Comparison of ENCODE assay signal across 23 mouse cellular contexts in genomic region chr3:21993961-21994360, GRCm38 (mm10).
DNase-seq lines count a peak whose midpoint lies in the region; ATAC-seq and TF ChIP-seq lines count a peak whose summit lies in the region.
"Had no signal": no experiment of that assay in that cellular context is flagged by ENCODE, and none has a peak within 500 bp of the region (broad histone marks: within the 10 kb centered on the region; RNA-seq: fewer than 3 reads in every experiment).

No protein-coding gene starts in this region.

- peak overlapping the region; percentile 61 for H3K27ac ChIP-seq in kidney, adult 2 months (ENCODE audit: insufficient read depth, low read depth, low read length)
- H3K27ac ChIP-seq in forebrain, embryonic 14.5 days (ENCODE audit: low read depth, low read length) = no peak overlapping the region
- H3K27ac ChIP-seq: forebrain, embryonic 10.5 days; forebrain, embryonic 13.5 days; gastrocnemius, adult 2 months; heart, embryonic 15.5 days; hindbrain, embryonic 15.5 days had no signal

- no peaks in the 10 kb centered on the region for H3K27me3 ChIP-seq in kidney, adult 2 months (replicated peaks; ENCODE audit: control insufficient read depth, insufficient read depth, low read length)
- no peaks in the 10 kb centered on the region for H3K27me3 ChIP-seq in forebrain, embryonic 14.5 days (replicated peaks; ENCODE audit: control insufficient read depth, insufficient read depth, low read length)
- H3K27me3 ChIP-seq: forebrain, embryonic 13.5 days; heart, embryonic 12.5 days; heart, embryonic 15.5 days; hindbrain, embryonic 15.5 days had no signal

- no peak overlapping the region for H3K9ac ChIP-seq in forebrain, embryonic 14.5 days (ENCODE audit: low read length)
- H3K9ac ChIP-seq: forebrain, embryonic 13.5 days; forebrain, postnatal 0 days; heart, embryonic 12.5 days; heart, embryonic 15.5 days; hindbrain, embryonic 15.5 days had no signal

- WGBS in kidney, adult 2 months = 66% methylated on average over 2 of the region's 2 CpGs
- WGBS in forebrain, embryonic 14.5 days = 87% methylated on average over 2 of the region's 2 CpGs

- DNase-seq in adrenal gland, postnatal 10 days = peak; percentile 19
- no peak for DNase-seq in adrenal gland, adult 18-20 months (ENCODE audit: low spot score in 2 of 2)
- peak; percentile 41 for DNase-seq in kidney, adult 2 months
- no peak for DNase-seq in kidney, postnatal 10 days
- DNase-seq in adipocyte (ENCODE audit: low spot score) = peak; percentile 18
- DNase-seq in forebrain, embryonic 14.5 days (ENCODE audit: low spot score) = no peak
- DNase-seq: adrenal gland, adult 2 months; adrenal gland, postnatal 25 days; cerebellum, adult 18-20 months; cerebellum, adult 9-10 months; cerebellum, postnatal 14 days; forebrain, postnatal 0 days; gastrocnemius, adult 2 months; gastrocnemius, postnatal 14 days; heart, adult 18-20 months; heart, postnatal 10 days; heart, postnatal 36 days had no signal

- no peaks in the 10 kb centered on the region for H3K9me3 ChIP-seq in forebrain, embryonic 14.5 days (replicated peaks; ENCODE audit: control insufficient read depth, low read length)
- H3K9me3 ChIP-seq: forebrain, embryonic 10.5 days; forebrain, embryonic 13.5 days; heart, embryonic 15.5 days; hindbrain, embryonic 15.5 days had no signal

- no peak for TF ChIP-seq CTCF in kidney, adult 2 months (conservative IDR thresholded peaks at IDR 0.05; ENCODE audit: insufficient read depth, insufficient read length, low read depth, low read length)

- no peaks in the 10 kb centered on the region for H3K36me3 ChIP-seq in kidney, adult 2 months (ENCODE audit: control insufficient read depth, insufficient read depth, low read length)
- H3K36me3 ChIP-seq in forebrain, embryonic 14.5 days (ENCODE audit: control insufficient read depth, insufficient read depth, low read length) = no peaks in the 10 kb centered on the region
- H3K36me3 ChIP-seq: forebrain, embryonic 10.5 days; heart, embryonic 12.5 days; heart, embryonic 15.5 days; hindbrain, embryonic 15.5 days had no signal

- TF ChIP-seq POLR2A in kidney, adult 2 months (IDR thresholded peaks at IDR 0.05; ENCODE audit: low read depth, low read length) = no peak

- peaks cover 20% of the 10 kb centered on the region for H3K4me1 ChIP-seq in kidney, adult 2 months (ENCODE audit: control insufficient read depth, insufficient read depth, low read length)
- no peaks in the 10 kb centered on the region for H3K4me1 ChIP-seq in forebrain, embryonic 14.5 days (ENCODE audit: control insufficient read depth, insufficient read depth, low read length)
- H3K4me1 ChIP-seq: forebrain, embryonic 13.5 days; heart, embryonic 12.5 days; heart, embryonic 15.5 days; hindbrain, embryonic 15.5 days had no signal

- H3K4me3 ChIP-seq in kidney, adult 2 months (ENCODE audit: insufficient read depth, low read depth, low read length) = no peak overlapping the region
- no peak overlapping the region for H3K4me3 ChIP-seq in forebrain, embryonic 14.5 days (ENCODE audit: low read depth, low read length)
- H3K4me3 ChIP-seq: forebrain, embryonic 10.5 days; forebrain, embryonic 13.5 days; gastrocnemius, adult 2 months; heart, embryonic 12.5 days; heart, embryonic 15.5 days; hindbrain, embryonic 15.5 days had no signal

- H3K4me2 ChIP-seq in forebrain, embryonic 14.5 days (ENCODE audit: low read length) = no peak overlapping the region
- H3K4me2 ChIP-seq: forebrain, embryonic 13.5 days; heart, embryonic 12.5 days; heart, embryonic 15.5 days; hindbrain, embryonic 15.5 days had no signal

- no peak for ATAC-seq in forebrain, embryonic 14.5 days
- ATAC-seq: activated CD4-positive, CD25-positive, alpha-beta regulatory T cell, adult 4 months; forebrain, embryonic 13.5 days; forebrain, postnatal 0 days had no signal

Comparison
In these comparisons a context has a peak if more than half of its experiments do, and no peak if none do; other contexts are left out.
1. DNase-seq: peak in adrenal gland, postnatal 10 days (single experiment), kidney, adult 2 months (single experiment) and adipocyte (single experiment); none in adrenal gland, adult 18-20 months (0 of 2), kidney, postnatal 10 days (single experiment) and forebrain, embryonic 14.5 days (single experiment).